Mouse (Mus musculus) MEL (cell line): Measurements from ENCODE around the gene Pard3.

Source experiments
- CHD1 ChIP-seq: IDR thresholded peaks from 2 replicates; pipeline ENCODE4 v1.6.1; 2012; ENCODE audit warnings: low read depth, mild to moderate bottlenecking, inconsistent platforms, low read length, improper control_type of control experiment
- CHD2 ChIP-seq: IDR thresholded peaks from 2 replicates; pipeline ENCODE4 v1.6.1; 2011; ENCODE audit warnings: low read length, improper control_type of control experiment
- CTCF ChIP-seq, 3 experiments: IDR thresholded peaks in 2 of 3; conservative IDR thresholded peaks in 1 of 3; 2 replicates each; pipeline ENCODE4 v1.5.1; 2011 to 2012; ENCODE audit warnings: low read length in 3 of 3, low read depth in 2 of 3, mild to moderate bottlenecking in 2 of 3, improper control_type of control experiment in 1 of 3, inconsistent platforms in 1 of 3, mixed read lengths in 1 of 3, moderate library complexity in 1 of 3; ENCODE audit not compliant: control insufficient read depth in 1 of 3, insufficient read depth in 1 of 3, poor library complexity in 1 of 3, severe bottlenecking in 1 of 3
- EP300 ChIP-seq, 2 experiments: IDR thresholded peaks; 2 replicates each; pipeline ENCODE4 v1.6.1; 2011; ENCODE audit warnings: improper control_type of control experiment in 2 of 2, low read length in 2 of 2, low read depth in 1 of 2, mild to moderate bottlenecking in 1 of 2
- ETS1 ChIP-seq: IDR thresholded peaks from 2 replicates; pipeline ENCODE4 v1.6.1; 2012; ENCODE audit warnings: low read depth, mild to moderate bottlenecking, inconsistent platforms, low read length, improper control_type of control experiment, moderate library complexity
- HCFC1 ChIP-seq: IDR thresholded peaks from 2 replicates; pipeline ENCODE4 v1.6.1; 2012; ENCODE audit warnings: low read depth, mild to moderate bottlenecking, inconsistent platforms, low read length, improper control_type of control experiment, moderate library complexity
- NRF1 ChIP-seq: IDR thresholded peaks from 2 replicates; pipeline ENCODE4 v1.6.1; 2014; ENCODE audit warnings: low read depth, mild to moderate bottlenecking, inconsistent platforms, low read length, improper control_type of control experiment, moderate library complexity; ENCODE audit not compliant: poor library complexity, insufficient read depth, severe bottlenecking
- POLR2A ChIP-seq, 2 experiments: IDR thresholded peaks; 2 replicates each; pipeline ENCODE4 v1.6.1; 2011 to 2012; ENCODE audit warnings: low read length in 2 of 2, mild to moderate bottlenecking in 2 of 2, control low read depth in 1 of 2, improper control_type of control experiment in 1 of 2, low read depth in 1 of 2, moderate library complexity in 1 of 2; ENCODE audit not compliant: control insufficient read depth in 1 of 2, insufficient read depth in 1 of 2, poor library complexity in 1 of 2
- POLR2AphosphoS5 ChIP-seq: IDR thresholded peaks from 2 replicates; pipeline ENCODE4 v1.6.1; 2012; ENCODE audit warnings: low read depth, borderline replicate concordance, mild to moderate bottlenecking, inconsistent platforms, low read length, moderate library complexity, mixed read lengths
- RCOR1 ChIP-seq: IDR thresholded peaks from 2 replicates; pipeline ENCODE4 v1.6.1; 2012; ENCODE audit warnings: low read depth, mild to moderate bottlenecking, inconsistent platforms, low read length, improper control_type of control experiment
- SMC3 ChIP-seq: IDR thresholded peaks from 2 replicates; pipeline ENCODE4 v1.6.1; 2011; ENCODE audit warnings: low read depth, low read length, improper control_type of control experiment
- USF1 ChIP-seq: IDR thresholded peaks from 2 replicates; pipeline ENCODE4 v1.6.1; 2014; ENCODE audit warnings: low read depth, mild to moderate bottlenecking, inconsistent platforms, low read length, improper control_type of control experiment, moderate library complexity
- USF2 ChIP-seq, 2 experiments: IDR thresholded peaks; 2 replicates each; pipeline ENCODE4 v1.6.1; 2011 to 2012; ENCODE audit warnings: improper control_type of control experiment in 2 of 2, low read length in 2 of 2, borderline replicate concordance in 1 of 2, inconsistent platforms in 1 of 2, low read depth in 1 of 2, mild to moderate bottlenecking in 1 of 2; ENCODE audit not compliant: insufficient read depth in 1 of 2
- ZC3H11A ChIP-seq: IDR thresholded peaks from 2 replicates; pipeline ENCODE4 v1.6.1; 2012; ENCODE audit warnings: low read depth, mild to moderate bottlenecking, inconsistent platforms, low read length, improper control_type of control experiment

DNA sequence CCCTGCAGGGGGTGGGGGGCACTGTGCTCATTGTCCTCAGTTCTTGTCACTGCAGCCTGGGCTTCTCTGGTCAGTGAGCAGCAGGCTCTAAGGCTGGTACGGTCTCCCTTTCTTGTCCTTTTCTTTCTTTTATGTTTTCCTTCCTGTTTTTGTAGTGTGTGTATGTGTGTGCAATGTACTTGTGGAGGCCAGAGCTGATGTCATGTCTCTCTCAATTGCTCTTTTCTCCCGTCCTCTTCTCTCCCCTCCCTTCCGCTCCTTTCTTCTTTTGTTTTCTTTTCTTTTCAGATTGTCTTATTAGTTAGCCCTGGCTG, 29.4 kb downstream of the Pard3 start:
- TF ChIP-seq ZC3H11A (no peak), RCOR1 (no peak), CHD2 (no peak), CHD1 (no peak), POLR2A (IDR thresholded peaks at IDR 0.05; ENCODE audit: control insufficient read depth in 1 of 2, insufficient read depth in 1 of 2, low read depth in 1 of 2, low read length in 2 of 2, poor library complexity in 1 of 2) (no peak), SMC3 (no peak), POLR2AphosphoS5 (no peak), CTCF (IDR thresholded peaks at IDR 0.05 in 2 of 3, conservative IDR thresholded peaks at IDR 0.05 in 1 of 3; ENCODE audit: control insufficient read depth in 1 of 3, insufficient read depth in 1 of 3, low read depth in 2 of 3, low read length in 3 of 3, poor library complexity in 1 of 3, severe bottlenecking in 1 of 3) (no peak), HCFC1 (no peak), ETS1 (no peak), USF2 (IDR thresholded peaks at IDR 0.05; ENCODE audit: borderline replicate concordance in 1 of 2, insufficient read depth in 1 of 2, low read depth in 1 of 2, low read length in 2 of 2) (no peak), EP300 (IDR thresholded peaks at IDR 0.05; ENCODE audit: low read depth in 1 of 2, low read length in 2 of 2) (no peak), NRF1 (no peak), USF1 (no peak)
